Mouse (Mus musculus) thymus, adult 2 months (tissue): ENCODE measurements around the gene Olfr1480.

Source experiments
- CTCF ChIP-seq: fragments of 200-500 bp; IDR thresholded peaks from 2 replicates; pipeline ENCODE4 v1.5.1; 2012; ENCODE audit warnings: mild to moderate bottlenecking, control low read depth, low read length, moderate library complexity, borderline replicate concordance; ENCODE audit not compliant: control insufficient read depth, poor library complexity, insufficient read depth; ENCODE audit errors: extremely low read depth
- POLR2A ChIP-seq: fragments of 200-500 bp; IDR thresholded peaks from 2 replicates; pipeline ENCODE4 v1.6.1; 2012; ENCODE audit warnings: mild to moderate bottlenecking, low read length, control low read depth, moderate library complexity; ENCODE audit not compliant: control insufficient read depth, poor library complexity, insufficient read depth; ENCODE audit errors: extremely low read depth

GRCm38 (mm10) chr19:13480096-13480495, 47.6 kb upstream of the Olfr1480 start, which contains the start of gene Olfr1475:
- TF ChIP-seq CTCF (no peak), POLR2A (no peak)
